Mouse (Mus musculus): ENCODE measurements around the gene Myo9a.
"Not testable (repeated sequence)": the region's sequence is repeated elsewhere in the genome, so short reads cannot be mapped to it uniquely, and the experiment has no call there.

Myo9a gene

GRCm38 (mm10) chr9:59949981-59950380 lies 199.3 kb downstream of the Myo9a start:
- H3K4me1 ChIP-seq (replicated peaks; ENCODE audit: low read depth, low read length), result peaks cover 39% of the 10 kb centered on the region
- no peak overlapping the region for H3K4me3 ChIP-seq (replicated peaks; ENCODE audit: low read length)
- H3K9me3 ChIP-seq (ENCODE audit: low read length), result no peaks in the 10 kb centered on the region
- H3K27me3 ChIP-seq (ENCODE audit: insufficient read depth, low read length), result peaks cover 42% of the 10 kb centered on the region
- TF ChIP-seq POU5F1 (IDR thresholded peaks at IDR 0.05; ENCODE audit: borderline replicate concordance, low read length) (no peak), CTCF (conservative IDR thresholded peaks at IDR 0.05; ENCODE audit: low read length) (no peak), NANOG (IDR thresholded peaks at IDR 0.05; ENCODE audit: borderline replicate concordance, low read length) (no peak)
- H3K36me3 ChIP-seq (ENCODE audit: insufficient read depth, low read length), result no peaks in the 10 kb centered on the region

- H3K9me3 ChIP-seq (ENCODE audit: low read length), result no peaks in the 10 kb centered on the region
- TF ChIP-seq POU5F1 (IDR thresholded peaks at IDR 0.05; ENCODE audit: borderline replicate concordance, low read length), result no peak
- TF ChIP-seq NANOG (IDR thresholded peaks at IDR 0.05; ENCODE audit: borderline replicate concordance, low read length), result no peak
- TF ChIP-seq CTCF (conservative IDR thresholded peaks at IDR 0.05; ENCODE audit: low read length), result no peak
- H3K27me3 ChIP-seq (ENCODE audit: insufficient read depth, low read length), result peaks cover 32% of the 10 kb centered on the region
- H3K4me3 ChIP-seq (replicated peaks; ENCODE audit: low read length), result no peak overlapping the region
- no peaks in the 10 kb centered on the region for H3K36me3 ChIP-seq (ENCODE audit: insufficient read depth, low read length)
- H3K4me1 ChIP-seq (replicated peaks; ENCODE audit: low read depth, low read length), result peaks cover 50% of the 10 kb centered on the region
These were observed 200.5 kb downstream of the Myo9a start for GRCm38 (mm10) chr9:59951001-59951750.

GRCm38 (mm10) chr9:59951943-59952342 lies 201.2 kb downstream of the Myo9a start:
- Histone ChIP-seq H3K36me3 (ENCODE audit: insufficient read depth, low read length) (no peaks in the 10 kb centered on the region), H3K4me3 (replicated peaks; ENCODE audit: low read length) (no peak overlapping the region), H3K9me3 (ENCODE audit: low read length) (no peaks in the 10 kb centered on the region), H3K4me1 (replicated peaks; ENCODE audit: low read depth, low read length) (peaks cover 53% of the 10 kb centered on the region), H3K27me3 (ENCODE audit: insufficient read depth, low read length) (peaks cover 27% of the 10 kb centered on the region)
- no peak for TF ChIP-seq CTCF (conservative IDR thresholded peaks at IDR 0.05; ENCODE audit: low read length)
- TF ChIP-seq NANOG (IDR thresholded peaks at IDR 0.05; ENCODE audit: borderline replicate concordance, low read length), result no peak
- no peak for TF ChIP-seq POU5F1 (IDR thresholded peaks at IDR 0.05; ENCODE audit: borderline replicate concordance, low read length)

DNA sequence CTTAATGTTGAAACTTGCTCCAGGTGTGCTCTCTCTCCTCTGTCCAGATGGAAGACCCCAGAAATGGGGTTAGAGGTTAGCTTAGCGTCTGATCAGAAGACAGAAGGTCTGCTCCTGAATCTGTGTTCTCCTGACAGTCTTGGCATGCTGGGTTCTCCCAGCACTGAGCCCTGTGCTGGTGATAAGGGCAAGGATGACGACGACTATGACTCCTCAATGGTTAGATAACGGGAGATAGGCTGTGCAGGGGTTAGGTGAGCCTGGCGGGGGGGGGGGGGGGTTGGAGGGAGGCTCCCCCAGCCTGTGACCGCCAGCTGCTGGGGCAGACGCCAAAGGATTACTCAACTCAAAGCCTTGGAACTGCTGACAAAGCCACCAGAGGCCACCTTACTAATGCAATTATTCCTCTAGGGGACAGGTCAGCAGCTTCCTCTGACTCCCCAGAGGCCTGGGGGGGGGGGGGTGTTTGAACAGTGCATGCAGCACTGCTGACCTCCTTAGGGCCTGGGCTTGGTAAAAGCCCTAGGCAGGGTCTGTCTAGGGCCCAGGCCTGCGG lies 201.9 kb downstream of the Myo9a start:
- Histone ChIP-seq H3K27me3 (ENCODE audit: insufficient read depth, low read length) (peaks cover 20% of the 10 kb centered on the region), H3K4me3 (replicated peaks; ENCODE audit: low read length) (no peak overlapping the region), H3K9me3 (ENCODE audit: low read length) (no peaks in the 10 kb centered on the region), H3K36me3 (ENCODE audit: insufficient read depth, low read length) (no peaks in the 10 kb centered on the region), H3K4me1 (replicated peaks; ENCODE audit: low read depth, low read length) (peaks cover 58% of the 10 kb centered on the region)
- TF ChIP-seq CTCF (conservative IDR thresholded peaks at IDR 0.05; ENCODE audit: low read length) (no peak), POU5F1 (IDR thresholded peaks at IDR 0.05; ENCODE audit: borderline replicate concordance, low read length) (no peak), NANOG (IDR thresholded peaks at IDR 0.05; ENCODE audit: borderline replicate concordance, low read length) (no peak)

DNA sequence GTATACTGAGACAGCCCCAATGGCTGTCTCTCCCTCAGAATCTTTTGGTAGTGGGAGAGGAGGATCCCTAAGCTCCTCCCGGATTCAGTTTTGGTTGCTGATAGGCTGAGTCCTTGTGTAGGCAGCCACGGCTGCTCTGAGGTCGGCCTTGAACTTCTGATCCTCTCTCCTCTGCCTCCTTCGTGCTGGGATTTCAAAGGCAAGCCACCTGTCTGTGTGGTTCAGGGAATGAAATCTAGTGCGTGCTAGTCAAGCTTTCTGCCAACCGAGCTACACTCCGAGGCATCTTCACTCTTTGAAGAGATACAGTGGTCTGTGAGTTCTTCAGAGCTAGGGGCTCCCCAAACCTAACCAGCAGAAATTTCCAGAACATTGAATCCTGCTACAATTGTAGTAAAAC lies 202.9 kb downstream of the Myo9a start:
- H3K4me3 ChIP-seq (replicated peaks; ENCODE audit: low read length), result no peak overlapping the region

DNA sequence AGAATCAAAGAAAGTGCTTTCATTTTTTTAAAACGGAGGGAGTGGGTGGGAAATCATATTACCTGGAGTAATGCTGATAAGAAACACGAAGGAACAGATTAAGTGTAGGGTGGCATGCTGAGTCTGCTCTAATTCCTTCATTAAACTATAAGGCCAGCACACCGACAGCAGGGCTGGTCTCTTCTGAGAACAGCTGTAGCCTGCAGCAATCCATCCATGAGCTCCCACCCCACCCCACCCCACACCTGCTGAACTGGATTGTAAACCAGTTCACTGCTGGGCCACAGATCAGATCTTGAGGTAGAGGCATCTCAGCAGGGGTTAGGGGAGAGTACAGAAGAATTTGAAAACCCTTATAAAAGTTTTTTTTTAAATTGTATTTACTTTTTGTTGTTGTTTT lies 204.5 kb downstream of the Myo9a start:
- H3K9me3 ChIP-seq (ENCODE audit: low read length), result no peaks in the 10 kb centered on the region
- no peak for TF ChIP-seq CTCF (conservative IDR thresholded peaks at IDR 0.05; ENCODE audit: low read length)
- no peak for TF ChIP-seq POU5F1 (IDR thresholded peaks at IDR 0.05; ENCODE audit: borderline replicate concordance, low read length)
- no peak for TF ChIP-seq NANOG (IDR thresholded peaks at IDR 0.05; ENCODE audit: borderline replicate concordance, low read length)
- no peak overlapping the region for H3K4me3 ChIP-seq (replicated peaks; ENCODE audit: low read length)
- H3K4me1 ChIP-seq (replicated peaks; ENCODE audit: low read depth, low read length), result peaks cover 58% of the 10 kb centered on the region
- 0 out of 2 replicates have a peak, but pooled peaks cover 3% of the 10 kb centered on the region for H3K27me3 ChIP-seq (ENCODE audit: insufficient read depth, low read length)
- no peaks in the 10 kb centered on the region for H3K36me3 ChIP-seq (ENCODE audit: insufficient read depth, low read length)

More for the DNA sequence above, 202.9 kb downstream of the Myo9a start:
- TF ChIP-seq CTCF (conservative IDR thresholded peaks at IDR 0.05; ENCODE audit: low read length) (no peak), POU5F1 (IDR thresholded peaks at IDR 0.05; ENCODE audit: borderline replicate concordance, low read length) (no peak), NANOG (IDR thresholded peaks at IDR 0.05; ENCODE audit: borderline replicate concordance, low read length) (no peak)
- no peaks in the 10 kb centered on the region for H3K9me3 ChIP-seq (ENCODE audit: low read length)
- peaks cover 62% of the 10 kb centered on the region for H3K4me1 ChIP-seq (replicated peaks; ENCODE audit: low read depth, low read length)
- H3K27me3 ChIP-seq (ENCODE audit: insufficient read depth, low read length), result peaks cover 16% of the 10 kb centered on the region; the same call in 1 of the 2 replicates
- no peaks in the 10 kb centered on the region for H3K36me3 ChIP-seq (ENCODE audit: insufficient read depth, low read length)

DNA sequence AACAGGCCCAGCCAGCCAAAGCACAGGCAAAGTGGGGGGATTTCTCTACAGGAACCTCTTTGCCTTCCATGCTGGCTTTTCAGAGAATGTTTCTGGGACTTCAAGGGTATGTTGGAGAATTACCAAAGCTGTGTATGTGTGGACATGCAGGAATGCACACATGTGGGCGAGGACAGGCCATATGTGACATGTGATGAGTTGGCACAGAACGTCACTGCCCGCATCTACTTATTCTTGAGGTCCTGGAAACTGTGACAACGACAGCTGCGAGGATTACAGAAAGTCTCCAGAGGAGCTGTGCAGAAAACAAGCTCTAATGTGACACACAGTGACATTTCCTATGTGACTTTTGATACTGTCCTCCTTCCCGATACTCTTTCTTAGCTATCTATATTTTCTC lies 205.0 kb downstream of the Myo9a start:
- no peaks in the 10 kb centered on the region for H3K27me3 ChIP-seq (ENCODE audit: insufficient read depth, low read length)
- H3K36me3 ChIP-seq (ENCODE audit: insufficient read depth, low read length), result no peaks in the 10 kb centered on the region
- H3K9me3 ChIP-seq (ENCODE audit: low read length), result no peaks in the 10 kb centered on the region
- no peak overlapping the region for H3K4me3 ChIP-seq (replicated peaks; ENCODE audit: low read length)
- TF ChIP-seq CTCF (conservative IDR thresholded peaks at IDR 0.05; ENCODE audit: low read length) (no peak), POU5F1 (IDR thresholded peaks at IDR 0.05; ENCODE audit: borderline replicate concordance, low read length) (no peak), NANOG (IDR thresholded peaks at IDR 0.05; ENCODE audit: borderline replicate concordance, low read length) (no peak)
- H3K4me1 ChIP-seq (replicated peaks; ENCODE audit: low read depth, low read length), result peaks cover 62% of the 10 kb centered on the region

DNA sequence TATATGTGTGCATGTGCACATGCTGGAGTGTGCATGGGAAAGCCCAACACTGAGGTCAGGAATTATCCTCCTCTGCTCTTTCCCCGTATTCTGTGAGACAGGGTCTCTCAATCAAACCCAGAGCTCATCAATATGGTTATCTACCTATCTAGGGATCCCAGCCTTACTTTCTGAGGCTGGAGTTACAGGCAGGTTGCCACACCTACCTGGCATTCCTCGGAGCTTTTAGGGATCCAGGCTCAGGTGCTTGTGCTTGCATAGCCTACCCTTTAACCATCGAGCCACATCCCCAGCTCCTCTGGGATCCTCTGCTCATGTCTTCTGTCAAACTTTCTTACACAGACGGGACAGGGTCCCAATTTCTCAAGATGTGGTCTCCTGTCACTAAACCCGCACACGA lies 205.8 kb downstream of the Myo9a start:
- Histone ChIP-seq H3K27me3 (ENCODE audit: insufficient read depth, low read length) (no peaks in the 10 kb centered on the region), H3K36me3 (ENCODE audit: insufficient read depth, low read length) (no peaks in the 10 kb centered on the region), H3K4me1 (replicated peaks; ENCODE audit: low read depth, low read length) (peaks cover 69% of the 10 kb centered on the region), H3K9me3 (ENCODE audit: low read length) (no peaks in the 10 kb centered on the region), H3K4me3 (replicated peaks; ENCODE audit: low read length) (peak overlapping the region; percentile 51)
- no peak for TF ChIP-seq NANOG (IDR thresholded peaks at IDR 0.05; ENCODE audit: borderline replicate concordance, low read length)
- no peak for TF ChIP-seq CTCF (conservative IDR thresholded peaks at IDR 0.05; ENCODE audit: low read length)
- TF ChIP-seq POU5F1 (IDR thresholded peaks at IDR 0.05; ENCODE audit: borderline replicate concordance, low read length), result no peak

- H3K4me3 ChIP-seq (replicated peaks; ENCODE audit: low read length); H3K27me3 ChIP-seq (ENCODE audit: insufficient read depth, low read length); H3K36me3 ChIP-seq (ENCODE audit: insufficient read depth, low read length); H3K9me3 ChIP-seq (ENCODE audit: low read length): not testable (repeated sequence)
- peaks cover 76% of the 10 kb centered on the region for H3K4me1 ChIP-seq (replicated peaks; ENCODE audit: low read depth, low read length)
These were observed 207.4 kb downstream of the Myo9a start for GRCm38 (mm10) chr9:59958115-59958514.

Measured in E14TG2a.4 (cell line).